Mouse (Mus musculus): Measurements from ENCODE around the gene Pusl1.

- TF ChIP-seq EP300 (IDR thresholded peaks at IDR 0.05; ENCODE audit: low read depth) = no peak
- TF ChIP-seq CTCF (IDR thresholded peaks at IDR 0.05; ENCODE audit: low read depth) = no peak; the same call in 1 of the 2 replicates
These were observed 43.8 kb downstream of the Pusl1 start for GRCm38 (mm10) chr4:155847591-155848352.
